Comparison of ENCODE assay signal across 8 mouse cellular contexts in genomic region chr6:84320586-84320985, GRCm38 (mm10).
DNase-seq lines count a peak whose midpoint lies in the region; ATAC-seq lines count a peak whose summit lies in the region.

No protein-coding gene starts in this region.

- no peak for ATAC-seq in megakaryocyte, adult 5-6 weeks (ENCODE audit: poor library complexity, severe bottlenecking)
- no peak for ATAC-seq in CD4-positive, CD25-positive, alpha-beta regulatory T cell, adult 4 months

- DNase-seq in adrenal gland, adult 2 months, result peak; percentile 42
- DNase-seq in adrenal gland, adult 18-20 months (ENCODE audit: low spot score in 2 of 2), result no peak
- DNase-seq in kidney, postnatal 10 days, result peak; percentile 27
- no peak for DNase-seq in kidney, adult 11 months
- DNase-seq in brain, adult 2 months (ENCODE audit: low read depth, low spot score), result peak; percentile 47
- DNase-seq in lung, postnatal 36 days, result peak; percentile 60

Comparison
In these comparisons a context has a peak if more than half of its experiments do, and no peak if none do; other contexts are left out.
1. DNase-seq: peak in adrenal gland, adult 2 months (single experiment), kidney, postnatal 10 days (single experiment), brain, adult 2 months (single experiment) and lung, postnatal 36 days (single experiment); none in adrenal gland, adult 18-20 months (0 of 2) and kidney, adult 11 months (single experiment).